Mouse (Mus musculus) adrenal gland, adult (tissue): ENCODE measurements around the gene Bcl7a.

Experiments used
- DNase-seq, 2 experiments: peaks; one replicate each; pipeline ENCODE4 v3.0.0; 2022 to 2023; ENCODE audit warnings: low spot score in 1 of 2; ENCODE audit not compliant: inconsistent age in 2 of 2

Bcl7a gene

GRCm38 (mm10) chr5:123413866-123414363 lies 70.3 kb downstream of the Bcl7a start:
- no peak for DNase-seq

DNA sequence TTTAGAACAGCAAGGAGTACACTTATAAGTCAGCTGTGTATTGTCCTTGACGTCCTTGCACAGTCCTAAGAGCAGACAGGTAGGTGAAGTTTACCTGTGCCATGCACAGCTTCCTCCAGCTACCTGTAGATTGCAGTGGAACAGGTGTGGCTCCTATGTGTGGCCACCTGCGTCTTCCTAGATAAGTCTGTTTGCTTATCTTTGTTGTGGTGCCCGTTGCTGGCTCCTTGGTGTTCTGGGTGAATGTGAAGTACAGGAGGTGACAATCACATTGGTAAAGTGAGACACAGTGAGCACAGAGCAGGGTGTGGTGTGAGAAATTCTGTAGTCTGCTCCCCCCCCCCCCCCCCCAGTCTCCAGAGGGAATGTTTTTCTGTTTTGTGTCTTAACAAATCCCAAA lies 72.5 kb downstream of the Bcl7a start:
- no peak for DNase-seq

- peak in 1 of 2 experiments; percentile 65 for DNase-seq
These were observed 73.2 kb downstream of the Bcl7a start for GRCm38 (mm10) chr5:123416566-123417518.

DNA sequence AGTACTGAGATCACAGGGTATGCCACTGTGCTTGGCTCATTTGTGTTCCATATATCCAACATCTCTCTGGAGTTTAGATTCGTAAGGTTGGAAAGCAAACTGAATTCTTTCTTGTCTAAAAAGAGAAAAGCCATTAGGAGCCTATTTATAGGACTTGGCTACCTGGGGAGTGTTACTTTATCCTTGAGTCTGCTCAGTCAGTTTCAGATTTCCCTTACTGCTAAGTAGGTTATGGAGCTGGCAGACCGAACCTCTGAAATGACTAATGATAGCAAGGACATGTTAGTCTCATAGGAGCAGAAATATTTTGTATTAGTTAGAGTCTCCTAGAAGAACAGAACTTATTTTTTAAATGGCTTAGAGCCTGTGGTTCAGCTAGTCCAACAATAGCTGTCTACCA lies 80.3 kb downstream of the Bcl7a start:
- DNase-seq: peak in 1 of 2 experiments; percentile 79
